Mouse (Mus musculus) left cerebral cortex, postnatal 36 days (tissue): ENCODE data around the gene App. TPM values are rescaled to one million over a fixed set of nuclear protein-coding genes. Genes with fewer than 3 reads are reported as not detected.
A peak's percentile ranks its signal among the peaks of the same experiment; 100 is the strongest.

Source experiments
- DNase-seq, 2 experiments: peaks; one replicate each; pipeline ENCODE4 v3.0.0; 2021 to 2022; ENCODE audit warnings: low spot score in 2 of 2, mixed read lengths in 1 of 2
- intact Hi-C: fragments of 180-260 bp; cut with DNase I; formaldehyde crosslinking; loops from one replicate; pipeline ENCODE4 v1.15.1; 2025
- total RNA-seq, 2 experiments: library from RNA; stranded (reverse); gene quantifications; 2 replicates each; pipeline ENCODE4 v1.2.3; 2021

The App gene
- total RNA-seq: 1,000 to 10,000 TPM; 1,397 to 1,549 TPM

GRCm38 (mm10) chr16:85173373-85174081 is at the start of gene App:
TSS of gene App (minus strand) at chr16:85173766.
- intact Hi-C loops: loop anchor here (2.0 to 5.0 kb wide), 4 partner anchors 36 to 339 kb away; partner anchors contain the start of genes Atp5j and Gabpa
- peak; percentile 93 for DNase-seq

- intact Hi-C loops: no loop called here
- peak; percentile 32 to 41 for DNase-seq
These were observed 42.3 kb upstream of the App start for GRCm38 (mm10) chr16:85215846-85216245.

GRCm38 (mm10) chr16:85215173-85215572 is 41.6 kb upstream of the App start:
- intact Hi-C loops: no loop called here
- no peak for DNase-seq

- intact Hi-C loops: no loop called here
- no peak for DNase-seq
These were observed 22.1 kb upstream of the App start for GRCm38 (mm10) chr16:85195622-85196021.

- intact Hi-C loops: no loop called here
- DNase-seq: no peak
These were observed 21.6 kb upstream of the App start for GRCm38 (mm10) chr16:85195167-85195566.

- intact Hi-C loops: no loop called here
- DNase-seq: no peak
These were observed 7.9 kb upstream of the App start for GRCm38 (mm10) chr16:85181502-85181901.

- intact Hi-C loops: no loop called here
- DNase-seq: no peak
These were observed 7.1 kb upstream of the App start for GRCm38 (mm10) chr16:85180710-85181109.

GRCm38 (mm10) chr16:85176666-85177065 is 3.1 kb upstream of the App start:
- intact Hi-C loops: loop anchor here (5.0 kb wide), 1 partner anchor 501 kb away; no protein-coding TSS in a partner anchor
- no peak for DNase-seq

GRCm38 (mm10) chr16:85172571-85173372 is 794 bp downstream of the App start:
- peak; percentile 68 to 75 for DNase-seq
- intact Hi-C loops: loop anchor here (2.0 to 5.0 kb wide), 4 partner anchors 35 to 338 kb away; partner anchors contain the start of genes Atp5j and Gabpa

GRCm38 (mm10) chr16:85171976-85172570 is 1.5 kb downstream of the App start:
- DNase-seq: peak; percentile 61 to 65
- intact Hi-C loops: loop anchor here (2.0 to 5.0 kb wide), 4 partner anchors 35 to 337 kb away; partner anchors contain the start of genes Atp5j and Gabpa

GRCm38 (mm10) chr16:85170826-85171510 is 2.6 kb downstream of the App start:
- DNase-seq: no peak
- intact Hi-C loops: loop anchor here (5.0 kb wide), 3 partner anchors 34 to 214 kb away; no protein-coding TSS in a partner anchor

GRCm38 (mm10) chr16:85168821-85169220 is 4.7 kb downstream of the App start:
- intact Hi-C loops: no loop called here
- DNase-seq: no peak

- intact Hi-C loops: no loop called here
- DNase-seq: no peak
These were observed 7.4 kb downstream of the App start for GRCm38 (mm10) chr16:85166205-85166604.

GRCm38 (mm10) chr16:85165631-85166030 is 7.9 kb downstream of the App start:
- intact Hi-C loops: no loop called here

GRCm38 (mm10) chr16:85165177-85165576 is 8.4 kb downstream of the App start:
- intact Hi-C loops: no loop called here
- DNase-seq: no peak

More at GRCm38 (mm10) chr16:85165631-85166030, 7.9 kb downstream of the App start:
- DNase-seq: no peak

GRCm38 (mm10) chr16:85162779-85163178 is 10.8 kb downstream of the App start:
- intact Hi-C loops: no loop called here
- no peak for DNase-seq

- DNase-seq: no peak
- intact Hi-C loops: no loop called here
These were observed 13.4 kb downstream of the App start for GRCm38 (mm10) chr16:85160140-85160539.

- DNase-seq: no peak
- intact Hi-C loops: no loop called here
These were observed 15.6 kb downstream of the App start for GRCm38 (mm10) chr16:85157796-85158546.

GRCm38 (mm10) chr16:85157156-85157555 is 16.4 kb downstream of the App start:
- intact Hi-C loops: no loop called here

More at GRCm38 (mm10) chr16:85157156-85157555, 16.4 kb downstream of the App start:
- no peak for DNase-seq
